Mouse (Mus musculus) regulatory T cell (primary cell): ENCODE measurements around the gene Slc16a11.

Experiments
- in situ Hi-C: fragments of 300-600 bp; cut with MboI, MseI; formaldehyde crosslinking; loops from one replicate; pipeline ENCODE4 v1.15.1; 2025; ENCODE audit warnings: high pct_unique_total_duplicates

Slc16a11 gene

DNA sequence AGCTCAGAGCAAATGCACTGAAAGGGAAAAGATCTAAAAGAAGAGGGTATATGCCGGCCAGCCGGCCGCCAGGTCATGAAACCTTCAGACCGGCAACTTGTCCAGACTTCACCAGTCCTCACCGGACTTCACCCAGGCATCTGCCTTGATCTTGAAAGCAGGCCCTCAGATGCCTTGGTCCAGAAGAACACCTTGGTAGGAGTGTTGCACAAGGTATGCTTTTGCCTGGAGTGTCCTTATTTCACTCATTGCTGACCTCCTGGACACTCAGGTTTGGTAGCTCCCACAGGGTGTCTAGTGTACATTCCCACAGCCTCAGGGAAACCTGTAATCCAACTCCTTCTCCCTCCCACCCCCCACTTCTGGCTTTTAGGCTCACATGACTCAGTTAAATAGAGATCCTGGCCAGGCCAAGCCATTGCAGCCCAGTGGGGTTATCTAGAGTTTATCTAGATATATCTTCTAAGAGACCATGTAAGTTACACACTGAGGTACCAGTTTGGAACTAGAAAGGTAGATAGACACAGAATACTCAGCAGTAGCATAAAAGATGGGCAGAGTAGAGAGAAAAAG lies 12.4 kb upstream of the Slc16a11 start:
- in situ Hi-C loops = no loop called here

- in situ Hi-C loops = no loop called here
Observed at GRCm38 (mm10) chr11:70201691-70202090, 10.9 kb upstream of the Slc16a11 start.

DNA sequence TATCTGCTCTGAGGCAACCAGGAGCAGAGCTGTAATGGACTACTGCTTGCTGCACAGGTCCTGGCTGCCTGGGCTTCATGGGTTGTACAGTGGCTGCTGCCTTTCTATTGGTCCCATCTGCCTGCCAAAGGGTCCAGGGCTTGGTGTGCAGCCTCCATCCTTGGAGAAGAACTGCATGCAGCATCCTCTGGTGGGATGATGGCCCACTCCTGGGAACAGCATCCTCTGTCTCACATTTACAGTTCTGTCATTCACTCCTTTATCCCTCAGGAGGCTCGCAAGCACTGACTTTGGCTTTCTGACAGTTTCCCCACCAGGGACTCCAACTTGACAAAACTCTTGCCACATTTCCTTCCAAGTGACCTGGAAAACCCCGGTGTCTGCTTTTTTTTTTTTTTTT lies 5.8 kb upstream of the Slc16a11 start:
- in situ Hi-C loops = no loop called here

DNA sequence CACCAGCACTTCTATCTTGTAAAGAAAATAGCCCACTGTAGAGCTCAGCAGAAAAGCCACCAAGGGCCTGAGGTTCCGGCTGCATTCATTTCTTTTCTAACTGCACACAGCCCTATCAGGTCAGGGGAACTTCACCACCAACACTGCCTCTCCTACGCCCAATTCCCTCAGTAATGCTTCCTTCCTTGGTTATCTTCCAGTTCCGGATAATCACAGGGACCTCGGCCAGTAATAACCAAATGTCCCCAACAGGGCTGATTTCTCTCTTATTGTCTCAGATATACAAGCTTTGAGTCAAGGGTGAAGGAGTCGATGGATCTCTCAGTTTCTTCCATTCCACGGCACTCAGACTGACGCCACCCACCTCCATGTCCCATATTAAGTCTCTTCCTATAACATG lies 5.3 kb upstream of the Slc16a11 start:
- in situ Hi-C loops = no loop called here

DNA sequence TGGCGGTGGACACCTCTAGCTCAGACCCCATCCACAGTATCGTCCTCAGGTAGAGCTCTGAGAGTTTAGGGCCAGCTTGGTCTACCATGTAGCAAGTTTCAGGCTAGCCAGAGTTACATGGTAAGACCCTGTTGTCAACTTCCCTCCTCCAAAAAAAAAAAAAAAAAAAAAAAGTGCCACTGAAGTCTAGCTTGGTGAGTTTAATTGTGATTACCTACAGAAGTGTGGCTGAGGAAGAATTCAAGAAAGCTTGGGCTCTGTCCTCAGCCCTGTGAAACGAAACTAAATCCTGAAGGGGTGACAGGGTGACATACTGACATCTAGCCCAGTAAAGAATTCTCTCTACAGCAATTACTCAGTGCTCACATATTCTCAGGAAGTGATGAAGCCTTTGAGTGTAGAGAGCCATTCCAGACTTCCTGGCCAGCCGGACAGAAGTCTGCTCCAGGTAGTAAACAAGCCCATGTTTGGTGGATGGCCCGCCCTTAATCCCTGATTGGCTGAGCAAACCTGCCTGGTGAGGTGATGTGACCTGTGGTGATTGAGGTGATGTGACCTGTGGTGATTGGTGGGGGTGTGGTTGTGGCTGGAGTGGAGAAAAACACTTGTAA lies 3.7 kb upstream of the Slc16a11 start:
- in situ Hi-C loops = no loop called here

- in situ Hi-C loops = no loop called here
Observed at GRCm38 (mm10) chr11:70210681-70211080, 1.9 kb upstream of the Slc16a11 start.

DNA sequence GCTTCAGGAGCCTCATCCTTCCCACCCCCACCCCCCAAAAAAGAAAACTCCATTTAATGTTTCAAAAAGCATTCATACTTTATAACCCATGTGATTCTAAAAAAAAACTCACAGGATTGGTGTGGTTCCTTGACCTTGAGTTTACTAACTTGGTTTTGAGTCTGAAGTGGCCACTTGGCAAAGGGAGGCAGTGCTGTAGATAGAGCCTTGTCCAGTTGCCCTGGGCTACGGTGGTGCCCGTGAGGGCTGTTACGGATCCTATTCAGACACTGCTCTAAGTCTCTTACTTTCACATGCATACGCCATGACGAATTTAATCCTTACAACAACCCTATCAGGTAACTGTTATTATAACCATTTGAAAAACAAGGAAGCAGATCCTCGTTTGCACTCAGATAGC lies 580 bp upstream of the Slc16a11 start:
- in situ Hi-C loops = no loop called here

- in situ Hi-C loops = no loop called here
Observed at GRCm38 (mm10) chr11:70212896-70213295, 344 bp downstream of the Slc16a11 start.

- in situ Hi-C loops = no loop called here
Observed at GRCm38 (mm10) chr11:70213736-70214135, 1.2 kb downstream of the Slc16a11 start.

DNA sequence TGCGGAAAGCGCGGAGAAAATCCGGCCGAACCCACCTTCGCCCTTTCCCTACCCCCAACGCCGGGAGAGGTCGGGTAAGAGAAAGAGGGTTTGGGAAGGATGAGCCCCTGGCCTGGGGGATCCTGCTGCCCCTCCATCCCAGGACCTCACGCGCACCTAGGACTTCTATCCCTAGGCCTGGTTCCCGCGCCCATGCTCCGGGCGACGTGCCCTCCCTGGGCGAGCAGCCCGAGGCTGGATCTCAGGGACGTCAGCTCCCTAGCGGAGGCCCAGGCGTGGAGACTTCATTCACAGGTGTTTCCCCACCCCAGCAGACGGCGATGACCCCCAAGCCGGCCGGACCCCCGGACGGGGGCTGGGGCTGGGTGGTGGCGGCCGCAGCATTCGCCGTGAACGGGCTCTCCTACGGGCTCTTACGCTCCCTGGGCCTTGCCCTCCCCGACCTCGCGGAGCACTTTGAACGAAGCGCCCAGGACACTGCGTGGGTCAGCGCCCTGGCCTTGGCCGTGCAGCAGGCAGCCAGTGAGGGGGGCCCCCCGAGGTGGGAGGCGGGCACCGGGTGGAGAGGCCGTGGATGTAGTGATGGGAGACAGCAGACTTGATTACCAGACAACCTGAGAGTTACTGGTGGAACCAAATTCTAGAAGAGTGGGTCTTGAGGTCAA lies 1.8 kb downstream of the Slc16a11 start:
- in situ Hi-C loops = no loop called here

DNA sequence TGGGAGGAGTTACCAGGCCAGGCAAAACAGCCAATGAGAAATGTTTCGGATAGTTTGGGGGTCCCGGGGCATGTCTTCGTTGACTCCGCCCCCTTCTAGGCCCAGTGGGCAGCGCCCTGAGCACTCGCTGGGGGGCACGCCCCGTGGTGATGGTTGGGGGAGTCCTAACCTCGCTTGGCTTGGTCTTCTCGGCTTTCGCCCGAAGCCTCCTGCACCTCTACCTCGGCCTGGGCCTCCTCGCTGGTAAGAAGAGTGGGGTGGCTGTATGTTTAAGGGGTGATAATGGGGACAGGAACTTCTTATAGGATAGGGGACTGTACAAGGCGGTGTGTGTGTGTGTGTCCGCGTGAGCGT lies 2.3 kb downstream of the Slc16a11 start:
- in situ Hi-C loops = no loop called here

DNA sequence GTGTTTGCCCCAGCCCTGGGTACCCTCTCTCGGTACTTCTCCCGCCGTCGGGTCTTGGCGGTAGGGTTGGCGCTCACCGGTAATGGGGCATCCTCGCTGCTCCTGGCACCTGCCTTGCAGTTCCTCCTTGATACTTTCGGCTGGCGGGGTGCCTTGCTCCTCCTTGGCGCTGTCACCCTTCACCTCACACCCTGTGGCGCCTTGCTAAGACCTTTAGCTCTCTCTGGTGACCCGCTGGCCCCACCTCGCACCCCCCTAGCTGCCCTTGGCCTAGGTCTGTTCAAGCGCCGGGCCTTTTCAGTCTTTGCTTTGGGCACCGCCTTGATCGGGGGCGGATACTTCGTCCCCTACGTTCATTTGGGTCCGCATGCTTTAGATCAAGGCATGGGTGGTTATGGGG lies 2.7 kb downstream of the Slc16a11 start:
- in situ Hi-C loops = no loop called here

- in situ Hi-C loops = no loop called here
Observed at GRCm38 (mm10) chr11:70216103-70216502, 3.6 kb downstream of the Slc16a11 start.

GRCm38 (mm10) chr11:70218039-70218438 lies 5.5 kb downstream of the Slc16a11 start:
- in situ Hi-C loops = no loop called here

DNA sequence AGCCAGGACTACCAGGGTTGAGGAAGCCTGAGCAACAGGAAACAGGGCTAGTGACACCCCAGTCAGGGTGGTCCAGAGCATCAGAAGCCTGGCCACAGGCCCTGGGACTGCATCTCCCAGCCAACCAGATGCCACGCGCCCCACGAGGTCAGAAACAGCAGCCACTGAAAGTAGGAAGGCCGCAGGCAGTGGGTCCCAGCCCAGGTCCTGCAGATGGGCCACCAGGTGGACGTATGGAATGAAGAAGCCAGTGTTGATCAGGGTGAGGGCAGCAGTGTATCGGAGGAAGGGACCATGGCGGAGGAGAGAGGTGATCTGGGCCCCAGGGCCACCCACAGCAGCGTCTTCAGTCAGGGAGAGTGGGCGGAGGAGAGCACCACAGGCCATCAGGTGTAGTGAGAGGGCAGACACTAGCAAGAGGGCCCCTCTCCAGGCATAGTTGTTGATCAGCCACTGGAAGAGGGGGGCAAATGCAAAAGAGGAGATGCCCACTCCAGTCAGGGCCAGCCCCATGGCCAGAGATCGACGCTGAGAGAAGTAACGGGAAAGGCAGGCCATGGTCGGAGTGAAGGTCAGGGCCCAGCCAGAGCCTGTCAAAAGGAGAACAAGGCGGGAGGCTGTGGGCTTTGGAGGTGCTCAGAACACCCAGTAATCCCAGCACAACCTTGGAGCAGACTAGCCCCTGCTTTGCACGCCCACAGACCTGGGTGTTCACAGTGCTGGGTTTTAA lies 6.4 kb downstream of the Slc16a11 start:
- in situ Hi-C loops = no loop called here

DNA sequence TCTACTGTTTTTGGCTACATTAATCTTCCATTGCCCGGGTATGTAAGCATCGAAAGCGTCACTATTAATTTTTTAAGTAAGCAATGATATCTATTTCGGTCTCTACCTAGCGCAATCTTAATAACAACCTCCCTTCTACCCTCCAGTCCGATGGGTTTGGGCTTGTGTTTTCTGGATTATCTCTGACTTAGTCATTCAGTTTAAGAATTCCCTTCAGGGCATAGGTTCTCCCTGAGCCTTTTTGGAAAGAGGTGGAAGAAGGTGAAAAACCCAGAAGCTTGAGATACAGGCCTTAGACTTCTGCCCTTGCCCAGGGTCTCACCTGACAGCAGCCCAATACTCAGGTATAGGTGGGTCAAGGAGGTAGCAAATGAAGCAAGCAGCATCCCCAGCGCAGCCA lies 7.3 kb downstream of the Slc16a11 start:
- in situ Hi-C loops = no loop called here

DNA sequence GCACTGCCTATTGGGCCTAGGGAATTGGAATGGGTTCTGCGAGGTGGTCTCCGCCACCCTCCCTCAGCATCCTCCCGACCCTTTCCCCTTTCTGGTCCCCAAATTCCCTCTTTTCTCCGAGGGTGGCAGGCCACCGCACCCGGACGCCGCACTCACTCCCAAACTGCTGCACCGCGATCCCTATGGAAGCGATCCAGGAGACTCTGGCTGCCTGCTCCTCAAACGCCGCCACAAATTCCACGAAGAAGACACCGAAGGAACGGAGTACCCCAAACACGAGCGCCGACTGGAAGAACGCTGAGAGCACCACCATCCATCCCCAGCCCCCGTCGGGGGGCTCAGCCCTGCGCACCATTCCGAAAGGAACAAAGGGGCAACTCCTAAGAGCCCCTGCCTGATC lies 7.8 kb downstream of the Slc16a11 start:
- in situ Hi-C loops = no loop called here

DNA sequence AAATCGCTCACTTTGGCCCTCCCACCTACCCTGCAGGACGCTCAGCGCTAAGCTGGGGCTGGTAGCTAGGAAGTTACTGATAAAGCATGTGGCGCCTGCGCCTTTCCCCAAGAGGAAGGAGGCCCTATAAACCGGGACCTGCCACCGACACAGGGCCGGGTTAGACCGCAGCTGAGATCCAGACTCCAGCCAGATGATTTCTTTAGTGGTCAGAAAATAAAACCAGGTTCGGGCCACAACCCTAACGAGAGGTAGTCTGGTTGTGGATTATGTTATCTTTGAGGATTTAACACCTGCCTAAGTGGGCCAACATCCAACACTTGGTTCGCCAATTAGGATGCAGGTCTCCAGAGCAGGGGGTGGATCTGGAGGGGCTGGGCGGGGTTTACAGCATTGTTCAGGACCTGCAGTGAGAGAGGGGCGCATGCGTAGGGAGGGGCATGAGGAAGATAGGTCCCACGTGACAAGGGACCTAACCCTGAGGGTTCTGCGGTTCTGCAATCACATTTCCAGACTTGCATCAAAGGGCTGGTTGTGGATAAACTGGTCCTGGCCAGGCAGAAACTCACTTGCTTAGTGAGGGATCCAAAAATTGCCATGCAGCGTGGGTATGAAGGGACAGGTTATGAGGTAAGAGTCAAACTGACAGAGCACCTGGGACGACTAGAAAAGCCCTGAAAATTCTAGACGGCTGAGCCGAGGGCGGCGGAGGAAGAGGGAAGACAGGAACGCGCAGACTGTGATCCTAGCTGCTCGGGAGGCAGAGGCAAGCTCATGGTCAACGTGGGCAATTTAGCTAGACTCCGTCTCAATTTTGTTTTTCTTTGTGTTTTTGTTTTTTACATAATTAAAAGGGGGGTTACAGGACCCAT lies 8.4 kb downstream of the Slc16a11 start, which contains the start of gene Slc16a13:
Gene Slc16a13, minus strand, starts transcription at position 334 of the 872 bp plus-strand sequence.
- in situ Hi-C loops = no loop called here

GRCm38 (mm10) chr11:70221603-70222500 lies 9.3 kb downstream of the Slc16a11 start:
- in situ Hi-C loops = no loop called here

GRCm38 (mm10) chr11:70223724-70224123 lies 11.2 kb downstream of the Slc16a11 start:
- in situ Hi-C loops = no loop called here
